Mouse (Mus musculus): ENCODE measurements at regions not wholly inside any gene's neighbourhood (a gene's known extent, or its start where the extent isn't known, plus 50 kb on each side); places are given as distances from the start of the nearest gene placed in this dataset.

GRCm38 (mm10) chr16:51564064-51564463 lies 467.0 kb upstream of the Cblb start:
- no peak for ATAC-seq
- H3K36me3 ChIP-seq (ENCODE audit: insufficient read depth, low read length) = no peaks in the 10 kb centered on the region
- H3K9me3 ChIP-seq (ENCODE audit: low read length) = no peaks in the 10 kb centered on the region
- no peak overlapping the region for H3K27ac ChIP-seq (ENCODE audit: low read length)
- DNase-seq (ENCODE audit: low spot score) = no peak
- no peak overlapping the region for H3K4me2 ChIP-seq (replicated peaks; ENCODE audit: low read depth, low read length)
- no peaks in the 10 kb centered on the region for H3K27me3 ChIP-seq (replicated peaks; ENCODE audit: insufficient read depth, low read length)
- no peak overlapping the region for H3K9ac ChIP-seq (replicated peaks; ENCODE audit: low read depth)
- H3K4me1 ChIP-seq (ENCODE audit: insufficient read depth, low read depth, low read length) = no peaks in the 10 kb centered on the region
- TF ChIP-seq CTCF (IDR thresholded peaks at IDR 0.05) (no peak), EP300 (IDR thresholded peaks at IDR 0.05) (no peak)
- no peak overlapping the region for H3K4me3 ChIP-seq (ENCODE audit: low read depth, low read length)

- no peak for ATAC-seq
- Histone ChIP-seq H3K36me3 (ENCODE audit: insufficient read depth, low read length) (no peaks in the 10 kb centered on the region), H3K9ac (replicated peaks; ENCODE audit: low read depth) (no peak overlapping the region), H3K4me1 (ENCODE audit: insufficient read depth, low read depth, low read length) (no peaks in the 10 kb centered on the region), H3K27me3 (replicated peaks; ENCODE audit: insufficient read depth, low read length) (no peaks in the 10 kb centered on the region), H3K4me2 (replicated peaks; ENCODE audit: low read depth, low read length) (no peak overlapping the region), H3K4me3 (ENCODE audit: low read depth, low read length) (no peak overlapping the region), H3K9me3 (ENCODE audit: low read length) (no peaks in the 10 kb centered on the region), H3K27ac (ENCODE audit: low read length) (no peak overlapping the region)
- WGBS = 67% methylated on average over 2 of the region's 2 CpGs
- DNase-seq (ENCODE audit: low spot score) = no peak
- no peak for TF ChIP-seq EP300 (IDR thresholded peaks at IDR 0.05)
Measured at GRCm38 (mm10) chr16:51577915-51578593, 453.0 kb upstream of the Cblb start.

- no peaks in the 10 kb centered on the region for H3K27me3 ChIP-seq (replicated peaks; ENCODE audit: insufficient read depth, low read length)
- 73% methylated on average over 1 of the region's 1 CpGs for WGBS
- H3K4me1 ChIP-seq (ENCODE audit: insufficient read depth, low read depth, low read length) = no peaks in the 10 kb centered on the region
- no peak overlapping the region for H3K9ac ChIP-seq (replicated peaks; ENCODE audit: low read depth)
- H3K4me2 ChIP-seq (replicated peaks; ENCODE audit: low read depth, low read length) = no peak overlapping the region
- H3K27ac ChIP-seq (ENCODE audit: low read length) = no peak overlapping the region
- DNase-seq (ENCODE audit: low spot score) (no peak), ATAC-seq (no peak)
- H3K36me3 ChIP-seq (ENCODE audit: insufficient read depth, low read length) = no peaks in the 10 kb centered on the region
- H3K9me3 ChIP-seq (ENCODE audit: low read length) = no peaks in the 10 kb centered on the region
- H3K4me3 ChIP-seq (ENCODE audit: low read depth, low read length) = no peak overlapping the region
- no peak for TF ChIP-seq CTCF (IDR thresholded peaks at IDR 0.05)
- no peak for TF ChIP-seq EP300 (IDR thresholded peaks at IDR 0.05)
Measured at GRCm38 (mm10) chr16:51580525-51580924, 450.5 kb upstream of the Cblb start.

- Histone ChIP-seq H3K27me3 (replicated peaks; ENCODE audit: insufficient read depth, low read length) (no peaks in the 10 kb centered on the region), H3K9ac (replicated peaks; ENCODE audit: low read depth) (no peak overlapping the region), H3K9me3 (ENCODE audit: low read length) (no peaks in the 10 kb centered on the region), H3K4me1 (ENCODE audit: insufficient read depth, low read depth, low read length) (no peaks in the 10 kb centered on the region), H3K27ac (ENCODE audit: low read length) (no peak overlapping the region), H3K4me2 (replicated peaks; ENCODE audit: low read depth, low read length) (no peak overlapping the region), H3K36me3 (ENCODE audit: insufficient read depth, low read length) (no peaks in the 10 kb centered on the region), H3K4me3 (ENCODE audit: low read depth, low read length) (no peak overlapping the region)
- 29% methylated on average over 2 of the region's 2 CpGs for WGBS
- ATAC-seq = no peak
- TF ChIP-seq EP300 (IDR thresholded peaks at IDR 0.05) = no peak
- no peak for TF ChIP-seq CTCF (IDR thresholded peaks at IDR 0.05)
- no peak for DNase-seq (ENCODE audit: low spot score)
Measured at GRCm38 (mm10) chr16:51589924-51590397, 441.1 kb upstream of the Cblb start.

- Histone ChIP-seq H3K9ac (replicated peaks; ENCODE audit: low read depth) (no peak overlapping the region), H3K4me1 (ENCODE audit: insufficient read depth, low read depth, low read length) (no peaks in the 10 kb centered on the region), H3K4me2 (replicated peaks; ENCODE audit: low read depth, low read length) (no peak overlapping the region), H3K27me3 (replicated peaks; ENCODE audit: insufficient read depth, low read length) (no peaks in the 10 kb centered on the region), H3K9me3 (ENCODE audit: low read length) (no peaks in the 10 kb centered on the region), H3K4me3 (ENCODE audit: low read depth, low read length) (no peak overlapping the region), H3K27ac (ENCODE audit: low read length) (no peak overlapping the region), H3K36me3 (ENCODE audit: insufficient read depth, low read length) (no peaks in the 10 kb centered on the region)
- DNase-seq (ENCODE audit: low spot score) (no peak), ATAC-seq (no peak)
- TF ChIP-seq EP300 (IDR thresholded peaks at IDR 0.05) (no peak), CTCF (IDR thresholded peaks at IDR 0.05) (no peak)
Measured at GRCm38 (mm10) chr16:51617579-51617978, 413.4 kb upstream of the Cblb start.

DNA sequence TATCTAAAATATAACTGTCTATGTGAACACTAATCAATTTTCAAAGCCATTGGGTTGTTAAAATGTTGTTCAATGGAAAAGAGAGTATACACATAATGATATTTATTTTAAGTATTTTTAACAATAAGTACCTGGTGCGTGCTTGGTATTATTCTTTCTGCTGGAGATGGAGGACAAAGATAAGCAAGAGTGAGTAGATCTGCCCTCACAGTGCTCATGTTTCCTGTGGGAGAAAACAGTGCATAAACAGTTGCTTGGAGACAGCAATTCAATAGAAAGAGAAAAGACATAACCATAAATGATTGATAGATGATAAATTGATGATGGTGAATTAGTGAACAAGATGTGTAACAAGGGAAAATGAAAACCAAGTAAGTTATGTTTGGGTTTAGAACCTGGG lies 384.4 kb upstream of the Cblb start:
- no peaks in the 10 kb centered on the region for H3K4me1 ChIP-seq (ENCODE audit: insufficient read depth, low read depth, low read length)
- ATAC-seq (no peak), DNase-seq (ENCODE audit: low spot score) (no peak)
- H3K27ac ChIP-seq (ENCODE audit: low read length) = no peak overlapping the region
- H3K9me3 ChIP-seq (ENCODE audit: low read length) = no peaks in the 10 kb centered on the region
- H3K9ac ChIP-seq (replicated peaks; ENCODE audit: low read depth) = no peak overlapping the region
- TF ChIP-seq EP300 (IDR thresholded peaks at IDR 0.05) = no peak
- TF ChIP-seq CTCF (IDR thresholded peaks at IDR 0.05) = no peak
- H3K4me2 ChIP-seq (replicated peaks; ENCODE audit: low read depth, low read length) = no peak overlapping the region
- no peak overlapping the region for H3K4me3 ChIP-seq (ENCODE audit: low read depth, low read length)
- no peaks in the 10 kb centered on the region for H3K36me3 ChIP-seq (ENCODE audit: insufficient read depth, low read length)
- WGBS = 71% methylated on average over 1 of the region's 1 CpGs
- H3K27me3 ChIP-seq (replicated peaks; ENCODE audit: insufficient read depth, low read length) = no peaks in the 10 kb centered on the region

DNA sequence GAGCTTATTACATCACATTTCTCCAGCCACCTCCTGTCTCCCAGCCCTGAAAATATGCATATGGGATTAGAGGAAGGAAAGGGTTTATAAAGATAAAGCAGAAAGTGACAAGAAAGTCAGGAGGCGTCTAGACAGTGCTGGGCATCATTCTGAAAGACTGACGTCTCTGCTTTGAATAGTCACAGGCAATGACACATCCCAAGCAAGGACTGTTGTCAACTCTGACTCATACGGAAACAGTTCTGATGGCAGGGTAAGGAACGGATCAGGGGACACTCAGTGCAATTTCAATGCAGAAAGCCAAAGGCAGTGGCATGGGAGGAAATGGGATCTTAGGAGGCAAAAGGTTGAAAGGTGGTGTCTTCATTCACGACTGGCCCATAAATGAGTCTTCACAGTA lies 380.9 kb upstream of the Cblb start:
- H3K27me3 ChIP-seq (replicated peaks; ENCODE audit: insufficient read depth, low read length) = no peaks in the 10 kb centered on the region
- ATAC-seq (peak; percentile 37; the same call in 1 of the 2 replicates), DNase-seq (ENCODE audit: low spot score) (peak; percentile 5)
- TF ChIP-seq CTCF (IDR thresholded peaks at IDR 0.05) (no peak), EP300 (IDR thresholded peaks at IDR 0.05) (no peak)
- H3K4me2 ChIP-seq (replicated peaks; ENCODE audit: low read depth, low read length) = no peak overlapping the region
- H3K9ac ChIP-seq (replicated peaks; ENCODE audit: low read depth) = no peak overlapping the region
- no peak overlapping the region for H3K27ac ChIP-seq (ENCODE audit: low read length)
- no peaks in the 10 kb centered on the region for H3K9me3 ChIP-seq (ENCODE audit: low read length)
- H3K4me3 ChIP-seq (ENCODE audit: low read depth, low read length) = no peak overlapping the region
- no peaks in the 10 kb centered on the region for H3K4me1 ChIP-seq (ENCODE audit: insufficient read depth, low read depth, low read length)
- H3K36me3 ChIP-seq (ENCODE audit: insufficient read depth, low read length) = no peaks in the 10 kb centered on the region
- 59% methylated on average over 5 of the region's 5 CpGs for WGBS

Measured in lung, postnatal 0 days (tissue).